Mouse (Mus musculus): Measurements from ENCODE around the gene A530032D15Rik.
"Not testable (repeated sequence)": the region's sequence is repeated elsewhere in the genome, so short reads cannot be mapped to it uniquely, and the experiment has no call there.

A530032D15Rik gene

DNA sequence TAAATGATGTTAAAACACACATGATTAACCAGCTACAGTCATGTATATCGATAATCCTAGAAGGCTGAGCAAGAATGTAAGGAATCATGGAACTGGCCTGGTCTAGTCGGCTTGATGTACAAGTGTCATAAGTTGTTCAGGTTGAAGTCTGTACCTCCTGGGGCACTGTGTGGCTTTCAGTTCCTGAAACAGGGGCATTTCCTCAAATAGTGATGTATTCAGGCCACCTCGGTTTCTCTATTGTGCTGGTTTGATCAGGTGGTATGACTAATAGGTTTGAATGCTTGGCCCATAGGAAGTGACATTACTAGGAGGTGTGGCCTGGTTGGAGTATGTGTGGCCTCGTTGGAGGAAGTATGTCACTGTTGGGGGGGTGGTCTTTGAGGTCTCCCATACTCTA is 75.3 kb downstream of the A530032D15Rik start:
- DNase-seq, result not testable (repeated sequence)

- not testable (repeated sequence) for DNase-seq
These were observed 76.0 kb downstream of the A530032D15Rik start for GRCm38 (mm10) chr1:85033616-85034015.
